12 mouse cellular contexts compared by ENCODE assay signal in genomic region chr7:116149568-116149967, GRCm38 (mm10).
"Had no signal": no experiment of that assay in that cellular context is flagged by ENCODE, and none has a peak within 500 bp of the region (broad histone marks: within the 10 kb centered on the region; RNA-seq: fewer than 3 reads in every experiment).

No protein-coding gene starts in this region.

- DNase-seq: kidney, adult 8-10 months; kidney, postnatal 25 days; left cerebral cortex, postnatal 4 days; lung, adult 18-20 months; right cerebral cortex, adult 18-20 months; right cerebral cortex, postnatal 25 days; thymus, adult 18-20 months; thymus, postnatal 14 days had no signal

- H3K9ac ChIP-seq: limb, embryonic 13.5 days; liver, embryonic 14.5 days; midbrain, embryonic 13.5 days; neural tube, embryonic 15.5 days had no signal

- H3K27ac ChIP-seq: limb, embryonic 13.5 days; liver, embryonic 14.5 days; midbrain, embryonic 13.5 days; neural tube, embryonic 15.5 days had no signal

- H3K4me1 ChIP-seq: limb, embryonic 13.5 days; midbrain, embryonic 13.5 days; neural tube, embryonic 15.5 days had no signal

- H3K36me3 ChIP-seq: limb, embryonic 13.5 days; neural tube, embryonic 15.5 days had no signal

- H3K27me3 ChIP-seq: limb, embryonic 13.5 days; midbrain, embryonic 13.5 days; neural tube, embryonic 15.5 days had no signal

- H3K4me2 ChIP-seq: limb, embryonic 13.5 days; midbrain, embryonic 13.5 days; neural tube, embryonic 15.5 days had no signal

- H3K4me3 ChIP-seq: limb, embryonic 13.5 days; midbrain, embryonic 13.5 days; neural tube, embryonic 15.5 days had no signal

- H3K9me3 ChIP-seq: limb, embryonic 13.5 days; midbrain, embryonic 13.5 days; neural tube, embryonic 15.5 days had no signal
